Mouse (Mus musculus) stomach, postnatal 0 days (tissue): ENCODE results near the gene Ehd4. TPM values are rescaled to one million over a fixed set of nuclear protein-coding genes. Genes with fewer than 3 reads are reported as not detected.
A peak's percentile ranks its signal among the peaks of the same experiment; 100 is the strongest.

Source experiments
- ATAC-seq: fragments of 200-750 bp; cut with Nextera tagmentation; 2 replicates; pipeline ENCODE4 v1.8.0; 2017; ENCODE audit not compliant: low FRiP score, low TSS enrichment
- DNase-seq: peaks from one replicate; pipeline ENCODE4 v3.0.0-alpha.2; 2016; ENCODE audit warnings: low spot score
- H3K27ac ChIP-seq: fragments of 300-500 bp; sonication (generic); replicated peaks from 2 replicates; pipeline ENCODE4 v1.5.1; 2014; ENCODE audit warnings: mild to moderate bottlenecking, control low read depth
- H3K27me3 ChIP-seq: fragments of 300-500 bp; sonication (generic); 2 replicates; pipeline ENCODE4 v1.6.1; 2014; ENCODE audit warnings: low read length; ENCODE audit not compliant: control insufficient read depth, insufficient read depth
- H3K36me3 ChIP-seq: fragments of 300-500 bp; sonication (generic); 2 replicates; pipeline ENCODE4 v1.6.1; 2014; ENCODE audit warnings: low read length, mixed read lengths; ENCODE audit not compliant: control insufficient read depth, insufficient read depth
- H3K4me1 ChIP-seq: fragments of 300-500 bp; sonication (generic); replicated peaks from 2 replicates; pipeline ENCODE4 v1.6.1; 2014; ENCODE audit warnings: antibody characterized with exemption; ENCODE audit not compliant: control insufficient read depth, insufficient read depth
- H3K4me2 ChIP-seq: fragments of 300-500 bp; sonication (generic); replicated peaks from 2 replicates; pipeline ENCODE4 v1.6.1; 2014; ENCODE audit warnings: low read depth, mild to moderate bottlenecking, control low read depth, moderate library complexity
- H3K4me3 ChIP-seq: fragments of 300-500 bp; sonication (generic); 2 replicates; pipeline ENCODE4 v1.5.1; 2014; ENCODE audit warnings: low read depth, low read length, control low read depth
- H3K9ac ChIP-seq: fragments of 300-500 bp; sonication (generic); 2 replicates; pipeline ENCODE4 v1.6.1; 2014; ENCODE audit warnings: mild to moderate bottlenecking, low read length, control low read depth, mixed read lengths
- H3K9me3 ChIP-seq: fragments of 300-500 bp; sonication (generic); 2 replicates; pipeline ENCODE4 v1.6.1; 2016; ENCODE audit warnings: low read length; ENCODE audit not compliant: control insufficient read depth
- CTCF ChIP-seq: IDR thresholded peaks from 2 replicates; pipeline ENCODE4 v1.5.1; 2016; ENCODE audit warnings: antibody characterized with exemption, low read depth, mild to moderate bottlenecking, moderate library complexity
- EP300 ChIP-seq: optimal IDR thresholded peaks from 2 replicates; pipeline ENCODE3; 2016; ENCODE audit warnings: antibody characterized with exemption
- WGBS: fragments of 180-500 bp; shearing (Covaris S2); extraction: QIAGEN DNeasy Blood & Tissue Kit; methylation state at CpG from one replicate; pipeline ENCODE4 v1.1.7; 2014; 5-methylcytosine and 5-hydroxymethylcytosine counted together
- polyA plus RNA-seq: library from polyadenylated mRNA; unstranded; fragments of >200 nt; fragmentation: Nextera tagmentation; extraction: Ambion mirVana; gene quantifications from 2 replicates; pipeline ENCODE4 v1.2.1, GENCODE M21; 2015

The Ehd4 gene
- polyA plus RNA-seq, 1 experiment from 2014 or later, result 75.1 TPM

GRCm38 (mm10) chr2:120114977-120115376 lies 39.4 kb downstream of the Ehd4 start:
- DNase-seq, result no peak
- no peak overlapping the region for H3K9ac ChIP-seq

GRCm38 (mm10) chr2:120113963-120114362 lies 40.4 kb downstream of the Ehd4 start:
- Histone ChIP-seq H3K4me2 (no peak overlapping the region), H3K9ac (no peak overlapping the region), H3K4me1 (peaks cover 4% of the 10 kb centered on the region; the same call in 1 of the 2 replicates), H3K36me3 (0 out of 2 replicates have a peak, but pooled peaks cover 2% of the 10 kb centered on the region), H3K4me3 (no peak overlapping the region), H3K27me3 (no peaks in the 10 kb centered on the region), H3K9me3 (no peaks in the 10 kb centered on the region), H3K27ac (no peak overlapping the region)
- 62% methylated on average over 3 of the region's 3 CpGs for WGBS
- TF ChIP-seq CTCF, result no peak
- TF ChIP-seq EP300, result no peak
- ATAC-seq, result no peak
- no peak for DNase-seq

More at GRCm38 (mm10) chr2:120114977-120115376, 39.4 kb downstream of the Ehd4 start:
- Histone ChIP-seq H3K9me3 (no peaks in the 10 kb centered on the region), H3K4me1 (peaks cover 4% of the 10 kb centered on the region; the same call in 1 of the 2 replicates), H3K27ac (no peak overlapping the region), H3K4me2 (no peak overlapping the region), H3K36me3 (0 out of 2 replicates have a peak, but pooled peaks cover 2% of the 10 kb centered on the region), H3K4me3 (no peak overlapping the region), H3K27me3 (no peaks in the 10 kb centered on the region)
- 73% methylated on average over 4 of the region's 4 CpGs for WGBS
- TF ChIP-seq EP300 (no peak), CTCF (no peak)
- no peak for ATAC-seq

GRCm38 (mm10) chr2:120113476-120113875 lies 40.9 kb downstream of the Ehd4 start:
- DNase-seq, result no peak
- 0 out of 2 replicates have a peak, but pooled peaks cover 2% of the 10 kb centered on the region for H3K36me3 ChIP-seq
- H3K4me3 ChIP-seq, result no peak overlapping the region
- ATAC-seq, result peak; percentile 52; the same call in 1 of the 2 replicates
- no peak overlapping the region for H3K9ac ChIP-seq
- TF ChIP-seq EP300 (no peak), CTCF (no peak)
- no peaks in the 10 kb centered on the region for H3K27me3 ChIP-seq
- H3K9me3 ChIP-seq, result no peaks in the 10 kb centered on the region
- WGBS, result 42% methylated on average over 6 of the region's 6 CpGs
- peaks cover 4% of the 10 kb centered on the region; the same call in 1 of the 2 replicates for H3K4me1 ChIP-seq
- no peak overlapping the region for H3K4me2 ChIP-seq
- no peak overlapping the region for H3K27ac ChIP-seq

- TF ChIP-seq EP300, result no peak
- no peak for TF ChIP-seq CTCF
- Histone ChIP-seq H3K27me3 (no peaks in the 10 kb centered on the region), H3K27ac (0 out of 2 replicates have a peak overlapping the region, but pooled peaks have one; percentile 6), H3K4me2 (no peak overlapping the region), H3K9ac (no peak overlapping the region), H3K36me3 (0 out of 2 replicates have a peak, but pooled peaks cover 2% of the 10 kb centered on the region), H3K9me3 (no peaks in the 10 kb centered on the region), H3K4me3 (no peak overlapping the region), H3K4me1 (peaks cover 4% of the 10 kb centered on the region; the same call in 1 of the 2 replicates)
- no peak for DNase-seq
- no peak for ATAC-seq
- 18% methylated on average over 4 of the region's 4 CpGs for WGBS
These were observed 42.8 kb downstream of the Ehd4 start for GRCm38 (mm10) chr2:120111596-120111995.

GRCm38 (mm10) chr2:120111172-120111571 lies 43.2 kb downstream of the Ehd4 start:
- Histone ChIP-seq H3K4me1 (peaks cover 4% of the 10 kb centered on the region; the same call in 1 of the 2 replicates), H3K27me3 (no peaks in the 10 kb centered on the region), H3K4me2 (no peak overlapping the region), H3K27ac (0 out of 2 replicates have a peak overlapping the region, but pooled peaks have one; percentile 8), H3K9ac (no peak overlapping the region), H3K36me3 (0 out of 2 replicates have a peak, but pooled peaks cover 2% of the 10 kb centered on the region), H3K4me3 (no peak overlapping the region), H3K9me3 (no peaks in the 10 kb centered on the region)
- TF ChIP-seq CTCF, result no peak
- TF ChIP-seq EP300, result no peak
- 59% methylated on average over 3 of the region's 3 CpGs for WGBS
- ATAC-seq (no peak), DNase-seq (no peak)

GRCm38 (mm10) chr2:120108077-120108476 lies 46.3 kb downstream of the Ehd4 start:
- no peak overlapping the region for H3K27ac ChIP-seq
- H3K36me3 ChIP-seq, result no peaks in the 10 kb centered on the region
- H3K27me3 ChIP-seq, result no peaks in the 10 kb centered on the region
- TF ChIP-seq EP300 (no peak), CTCF (no peak)
- 84% methylated on average over 4 of the region's 4 CpGs for WGBS
- H3K9me3 ChIP-seq, result no peaks in the 10 kb centered on the region
- no peak overlapping the region for H3K4me3 ChIP-seq
- H3K9ac ChIP-seq, result no peak overlapping the region
- DNase-seq, result no peak
- no peak for ATAC-seq
- H3K4me1 ChIP-seq, result peaks cover 10% of the 10 kb centered on the region
- H3K4me2 ChIP-seq, result no peak overlapping the region
